Mouse (Mus musculus): ENCODE results near the gene Tvp23a.

DNA sequence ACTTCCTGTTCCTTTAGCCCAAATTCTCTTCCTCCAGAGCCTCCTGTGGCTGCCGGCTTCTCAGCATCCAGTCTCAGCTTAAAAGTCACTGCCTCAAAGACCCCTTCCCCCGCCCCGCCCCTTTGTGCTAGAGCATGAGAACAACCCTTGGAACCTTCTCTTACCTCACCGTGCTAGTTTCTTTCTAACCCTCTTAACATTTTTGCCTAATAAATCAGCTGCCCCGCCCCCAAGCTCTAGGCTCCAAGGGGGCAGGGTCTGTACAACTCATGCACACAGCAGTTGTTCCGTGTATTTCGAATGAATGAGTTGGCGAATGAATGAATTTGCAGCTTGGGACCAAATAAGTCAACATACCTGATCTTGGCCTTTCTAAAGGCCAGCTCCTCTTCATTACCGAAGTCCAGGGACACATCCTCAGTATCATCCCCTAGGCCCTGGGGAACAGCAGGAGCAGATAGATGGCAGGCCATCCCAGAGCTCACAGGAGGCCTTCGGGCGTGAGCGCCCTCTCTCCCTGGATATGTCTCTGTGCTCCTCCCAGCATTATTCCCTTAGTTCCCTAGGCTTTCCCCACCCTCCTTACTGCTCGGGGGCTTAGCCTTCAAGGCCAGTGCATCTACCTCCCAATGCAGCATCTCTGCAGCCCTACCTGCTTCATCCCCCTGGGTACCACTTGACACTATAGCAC lies 444 bp downstream of the Tvp23a start:
- TF ChIP-seq EP300 (IDR thresholded peaks at IDR 0.05; ENCODE audit: low read depth) (no peak), CTCF (IDR thresholded peaks at IDR 0.05; ENCODE audit: low read depth) (no peak)
